Mouse (Mus musculus): ENCODE results near the gene 4933427D14Rik. TPM values are rescaled to one million over a fixed set of nuclear protein-coding genes. Genes with fewer than 3 reads are reported as not detected.
A peak's percentile ranks its signal among the peaks of the same experiment; 100 is the strongest.

Gene 4933427D14Rik
- polyA plus RNA-seq, 1 experiment from 2014 or later: 16.3 TPM

DNA sequence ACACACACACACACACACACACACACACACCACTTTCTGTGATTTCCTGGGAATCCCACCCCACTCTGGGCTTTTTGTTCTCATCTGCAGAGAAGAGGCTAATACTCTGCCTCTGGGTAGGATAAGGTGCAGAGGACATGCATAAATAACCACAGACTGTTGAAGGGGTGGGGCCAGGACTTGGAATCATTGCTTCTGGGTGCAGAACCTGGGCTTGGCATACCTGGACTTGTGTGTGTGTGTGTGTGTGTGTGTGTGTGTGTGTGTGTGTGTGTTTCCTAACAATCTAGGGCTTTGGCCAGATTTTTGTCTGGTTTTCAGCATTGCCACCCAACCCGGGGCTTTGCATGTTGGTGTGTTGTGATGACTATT lies 61.4 kb downstream of the 4933427D14Rik start:
- no peak for DNase-seq (ENCODE audit: low read depth, low spot score)
- no peaks in the 10 kb centered on the region for H3K27me3 ChIP-seq
- TF ChIP-seq CTCF (IDR thresholded peaks at IDR 0.05): no peak
- ATAC-seq: no peak
- ChIA-PET POLR2A (interaction anchor here (0.7 to 0.9 kb wide), 2 partner anchors 60 to 67 kb away, joined by 4 read pairs; no protein-coding TSS in a partner anchor), CTCF (interaction anchor here (1.1 to 2.7 kb wide), 5 partner anchors 10 to 93 kb away, joined by 3 to 10 read pairs (median 3); no protein-coding TSS in a partner anchor)
- in situ Hi-C loops (cut with MboI; ENCODE audit: low pct_unique_long_range_greater_than_20kb): no loop called here

DNA sequence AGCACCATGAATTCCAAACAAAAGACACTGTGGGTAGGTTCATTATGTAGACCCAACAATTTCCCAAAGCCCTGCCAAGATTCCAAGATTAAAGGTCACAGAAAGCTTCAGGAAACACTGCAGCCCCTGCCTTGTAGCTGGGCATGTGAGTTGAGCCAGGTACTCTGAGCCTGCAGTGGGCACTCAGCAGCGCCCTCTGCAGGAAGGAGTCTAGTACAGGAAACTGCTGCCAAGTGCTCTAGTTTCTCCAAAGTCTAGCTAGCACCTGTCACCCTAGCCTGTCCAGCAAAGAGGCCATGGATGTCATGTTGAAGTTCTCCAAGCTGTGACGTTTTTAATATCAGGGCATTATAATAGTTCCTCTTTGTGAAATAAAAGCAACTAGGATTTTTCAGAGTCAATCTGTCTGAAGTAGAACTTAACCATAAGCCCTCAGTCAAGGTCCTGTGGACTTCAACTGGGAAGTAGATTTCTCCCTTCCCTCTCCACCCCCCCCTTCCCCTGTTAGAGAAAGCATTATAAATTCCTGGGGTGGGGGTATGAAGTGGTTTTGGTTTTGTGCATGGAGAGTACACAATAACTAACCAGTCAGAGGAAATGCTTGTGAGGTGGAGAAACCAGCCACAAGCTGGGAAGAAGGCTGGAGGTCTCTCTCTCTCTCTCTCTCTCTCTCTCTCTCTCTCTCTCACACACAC lies 61.9 kb downstream of the 4933427D14Rik start:
- in situ Hi-C loops (cut with MboI; ENCODE audit: low pct_unique_long_range_greater_than_20kb): no loop called here
- DNase-seq (ENCODE audit: low read depth, low spot score) (peak; percentile 50), ATAC-seq (no peak)
- H3K27me3 ChIP-seq: no peaks in the 10 kb centered on the region
- CTCF ChIA-PET: interaction anchor here (0.9 to 2.7 kb wide), 7 partner anchors 9 to 93 kb away, joined by 3 to 10 read pairs (median 7); no protein-coding TSS in a partner anchor
- POLR2A ChIA-PET: interaction anchor here (0.6 to 0.9 kb wide), 3 partner anchors 8 to 66 kb away, joined by 3 to 4 read pairs (median 3); no protein-coding TSS in a partner anchor
- TF ChIP-seq CTCF (IDR thresholded peaks at IDR 0.05): no peak

GRCm38 (mm10) chr11:72142889-72143288 lies 64.4 kb downstream of the 4933427D14Rik start:
- no peak for TF ChIP-seq CTCF (IDR thresholded peaks at IDR 0.05)
- in situ Hi-C loops (cut with MboI; ENCODE audit: low pct_unique_long_range_greater_than_20kb): no loop called here
- ATAC-seq (peak; percentile 93), DNase-seq (ENCODE audit: low read depth, low spot score) (peak; percentile 98)
- ChIA-PET POLR2A (interaction anchor here (2.0 kb wide), 1 partner anchor 46 kb away, joined by 4 read pairs; no protein-coding TSS in a partner anchor), CTCF (interaction anchor here (1.0 to 1.2 kb wide), 2 partner anchors 13 to 62 kb away, joined by 3 read pairs; no protein-coding TSS in a partner anchor)
- H3K27me3 ChIP-seq: no peaks in the 10 kb centered on the region

DNA sequence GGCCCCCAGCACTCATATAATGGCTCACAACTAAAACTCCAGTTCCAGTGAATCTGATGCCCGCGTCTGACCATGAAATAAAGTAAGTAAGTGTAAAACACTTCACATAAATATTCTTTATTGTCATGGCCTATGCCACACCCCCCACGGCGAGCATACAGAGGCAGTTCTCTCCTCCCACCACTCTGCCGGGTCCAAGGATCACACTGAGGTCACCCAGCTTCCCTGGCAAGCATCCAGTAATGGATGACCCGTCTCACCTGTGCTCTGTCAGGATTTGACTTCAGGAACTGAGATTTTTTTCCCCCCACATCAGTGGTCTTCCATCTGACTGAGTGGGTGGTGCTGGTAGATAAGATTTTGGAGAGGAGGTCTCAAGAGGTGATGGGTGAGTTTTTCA lies 67.1 kb downstream of the 4933427D14Rik start:
- ATAC-seq (no peak), DNase-seq (ENCODE audit: low read depth, low spot score) (no peak)
- ChIA-PET CTCF (no interaction called here), POLR2A (no interaction called here)
- TF ChIP-seq CTCF (IDR thresholded peaks at IDR 0.05): no peak
- H3K27me3 ChIP-seq: no peaks in the 10 kb centered on the region
- in situ Hi-C loops (cut with MboI; ENCODE audit: low pct_unique_long_range_greater_than_20kb): no loop called here

DNA sequence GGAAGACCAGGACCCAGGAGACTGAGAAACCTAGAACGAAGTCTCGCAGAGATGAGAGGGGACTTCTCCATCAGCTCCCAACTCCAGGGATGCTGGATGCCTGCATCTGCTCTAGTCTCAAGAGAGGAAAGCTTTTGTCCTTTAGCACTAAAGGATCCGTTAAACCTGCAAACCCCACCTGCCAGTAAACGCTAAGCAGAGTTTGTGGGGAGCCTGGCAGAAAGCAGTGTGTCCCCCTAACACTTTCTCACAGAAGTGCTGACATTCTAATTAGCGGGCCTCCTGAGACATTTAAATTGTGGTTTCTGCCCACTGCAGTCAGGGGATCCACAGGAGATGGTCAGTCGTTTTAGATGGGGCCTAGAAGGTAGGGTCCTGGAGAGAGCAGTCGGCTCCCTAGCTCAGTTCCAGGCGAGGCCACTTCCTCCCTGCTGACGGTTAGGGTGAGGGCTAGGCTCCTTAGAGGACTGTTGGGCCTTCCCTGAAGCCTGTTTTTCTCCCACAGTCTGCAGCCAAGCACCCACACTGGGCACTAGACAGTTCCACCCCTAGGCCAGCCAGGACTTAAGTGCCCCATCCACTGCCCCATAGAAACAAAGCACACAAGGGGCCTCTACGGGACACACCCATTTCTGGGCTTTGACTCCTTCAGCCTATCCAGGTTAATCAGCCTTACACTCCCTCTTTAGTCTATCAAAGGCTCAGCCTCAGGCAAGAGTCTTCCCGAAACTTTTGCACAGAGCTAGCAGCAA lies 70.9 kb downstream of the 4933427D14Rik start:
- no peak for DNase-seq (ENCODE audit: low read depth, low spot score)
- in situ Hi-C loops (cut with MboI; ENCODE audit: low pct_unique_long_range_greater_than_20kb): no loop called here
- ChIA-PET POLR2A (interaction anchor here (0.8 to 1.1 kb wide), 3 partner anchors 9 to 16 kb away, joined by 3 read pairs; no protein-coding TSS in a partner anchor), CTCF (interaction anchor here (1.3 to 1.5 kb wide), 2 partner anchors 9 to 87 kb away, joined by 3 read pairs; no protein-coding TSS in a partner anchor)
- TF ChIP-seq CTCF (IDR thresholded peaks at IDR 0.05): no peak
- H3K27me3 ChIP-seq: no peaks in the 10 kb centered on the region
- no peak for ATAC-seq

- in situ Hi-C loops (cut with MboI; ENCODE audit: low pct_unique_long_range_greater_than_20kb): no loop called here
- no peak for TF ChIP-seq CTCF (IDR thresholded peaks at IDR 0.05)
- CTCF ChIA-PET: interaction anchor here (1.5 kb wide), 1 partner anchor 9 kb away, joined by 3 read pairs; no protein-coding TSS in a partner anchor
- DNase-seq (ENCODE audit: low read depth, low spot score) (no peak), ATAC-seq (peak; percentile 41)
- no peaks in the 10 kb centered on the region for H3K27me3 ChIP-seq
- POLR2A ChIA-PET: interaction anchor here (0.8 to 1.1 kb wide), 2 partner anchors 13 to 17 kb away, joined by 3 read pairs; no protein-coding TSS in a partner anchor
Measured at GRCm38 (mm10) chr11:72135383-72136158, 71.7 kb downstream of the 4933427D14Rik start, which contains the start of gene Pitpnm3. Pitpnm3 (minus strand) TSS chr11:72135778.

- no peaks in the 10 kb centered on the region for H3K27me3 ChIP-seq
- ATAC-seq: no peak
- DNase-seq (ENCODE audit: low read depth, low spot score): no peak
- in situ Hi-C loops (cut with MboI; ENCODE audit: low pct_unique_long_range_greater_than_20kb): no loop called here
- CTCF ChIA-PET: interaction anchor here (1.1 kb wide), 1 partner anchor 38 kb away, joined by 3 read pairs; no protein-coding TSS in a partner anchor
- TF ChIP-seq CTCF (IDR thresholded peaks at IDR 0.05): no peak
- POLR2A ChIA-PET: no interaction called here
Measured at GRCm38 (mm10) chr11:72134536-72135382, 72.5 kb downstream of the 4933427D14Rik start.

DNA sequence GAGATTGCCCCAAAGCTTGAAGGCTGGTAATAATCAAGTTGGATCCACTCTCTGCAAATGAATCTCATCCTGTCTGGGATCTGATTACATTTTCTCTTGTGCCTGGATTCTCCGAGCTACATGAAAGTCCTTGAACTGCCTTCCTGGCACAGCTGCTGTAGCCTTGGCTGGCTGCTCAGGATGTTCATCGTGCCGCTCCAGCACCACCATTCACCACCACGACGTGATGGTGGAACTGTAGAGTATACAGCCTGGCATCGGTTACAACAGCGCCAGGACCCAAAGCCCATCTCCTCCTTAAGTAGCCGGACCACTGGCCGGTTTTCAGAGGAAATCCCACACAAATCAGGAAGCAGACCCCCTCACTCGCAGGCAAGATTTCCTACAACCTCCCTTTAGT lies 74.2 kb downstream of the 4933427D14Rik start:
- DNase-seq (ENCODE audit: low read depth, low spot score) (no peak), ATAC-seq (no peak)
- H3K27me3 ChIP-seq: no peaks in the 10 kb centered on the region
- in situ Hi-C loops (cut with MboI; ENCODE audit: low pct_unique_long_range_greater_than_20kb): no loop called here
- no peak for TF ChIP-seq CTCF (IDR thresholded peaks at IDR 0.05)
- POLR2A ChIA-PET: interaction anchor here (1.4 kb wide), 1 partner anchor 11 kb away, joined by 3 read pairs; no protein-coding TSS in a partner anchor
- CTCF ChIA-PET: interaction anchor here (1.1 to 1.8 kb wide), 2 partner anchors 16 to 20 kb away, joined by 3 to 7 read pairs; no protein-coding TSS in a partner anchor

- ATAC-seq (peak; percentile 15), DNase-seq (ENCODE audit: low read depth, low spot score) (no peak)
- TF ChIP-seq CTCF (IDR thresholded peaks at IDR 0.05): no peak
- ChIA-PET POLR2A (interaction anchor here (1.4 kb wide), 1 partner anchor 10 kb away, joined by 3 read pairs; no protein-coding TSS in a partner anchor), CTCF (interaction anchor here (1.1 to 1.8 kb wide), 2 partner anchors 16 to 21 kb away, joined by 3 to 7 read pairs; no protein-coding TSS in a partner anchor)
- no peaks in the 10 kb centered on the region for H3K27me3 ChIP-seq
- in situ Hi-C loops (cut with MboI; ENCODE audit: low pct_unique_long_range_greater_than_20kb): no loop called here
Measured at GRCm38 (mm10) chr11:72132266-72132665, 75.0 kb downstream of the 4933427D14Rik start.
